Mouse (Mus musculus) CH12.LX (cell line): ENCODE measurements around the gene Lrrc26. TPM values are rescaled to one million over a fixed set of nuclear protein-coding genes. Genes with fewer than 3 reads are reported as not detected.

Experiments used
- DNase-seq: peaks from one replicate; pipeline ENCODE4 v3.0.0-alpha.2; 2013; ENCODE audit errors: extremely low read depth
- H3K27ac ChIP-seq: 2 replicates; pipeline ENCODE4 v1.5.1; 2012; ENCODE audit warnings: low read depth, mild to moderate bottlenecking, control low read depth, moderate library complexity; ENCODE audit not compliant: insufficient read depth
- H3K27me3 ChIP-seq: replicated peaks from 2 replicates; pipeline ENCODE3; 2012; ENCODE audit warnings: inconsistent platforms
- H3K36me3 ChIP-seq, 2 experiments: replicated peaks in 1 of 2; 2 replicates each; pipeline versions ENCODE3 to v1.6.1; 2012; ENCODE audit warnings: inconsistent platforms in 1 of 2, low read length in 1 of 2, mild to moderate bottlenecking in 1 of 2, mixed read lengths in 1 of 2, moderate library complexity in 1 of 2; ENCODE audit not compliant: control insufficient read depth in 1 of 2, insufficient read depth in 1 of 2
- H3K4me1 ChIP-seq, 2 experiments: 2 replicates each; pipeline ENCODE4 v1.6.1; 2012; ENCODE audit warnings: inconsistent platforms in 1 of 2, moderate library complexity in 1 of 2; ENCODE audit not compliant: insufficient read depth in 2 of 2, control insufficient read depth in 1 of 2
- H3K4me2 ChIP-seq: 2 replicates; pipeline ENCODE4 v1.6.1; 2012; ENCODE audit warnings: low read depth, mild to moderate bottlenecking, control low read depth; ENCODE audit not compliant: poor library complexity, insufficient read depth, severe bottlenecking
- H3K4me3 ChIP-seq, 3 experiments: fragments of 150-350 bp in 1 of 3; sonication (generic) in 1 of 3; replicated peaks in 1 of 3; 2 replicates each; pipeline versions ENCODE3 to v1.5.1; 2011 to 2012; ENCODE audit warnings: low read depth in 2 of 3, low read length in 2 of 3, mild to moderate bottlenecking in 2 of 3, moderate library complexity in 2 of 3, control low read depth in 1 of 3, improper control_type of control experiment in 1 of 3, inconsistent platforms in 1 of 3, mixed read lengths in 1 of 3; ENCODE audit not compliant: poor library complexity in 1 of 3
- H3K79me2 ChIP-seq: replicated peaks from 2 replicates; pipeline ENCODE4 v1.6.1; 2012; ENCODE audit warnings: mild to moderate bottlenecking, moderate library complexity; ENCODE audit not compliant: control insufficient read depth, poor library complexity, insufficient read depth, severe bottlenecking; ENCODE audit errors: extremely low read depth
- H3K9ac ChIP-seq: 2 replicates; pipeline ENCODE4 v1.6.1; 2012; ENCODE audit warnings: low read depth, mild to moderate bottlenecking, control low read depth, moderate library complexity; ENCODE audit not compliant: insufficient read depth
- H3K9me3 ChIP-seq: replicated peaks from 2 replicates; pipeline ENCODE3; 2012; ENCODE audit warnings: low read length, inconsistent platforms, mixed read lengths
- BHLHE40 ChIP-seq: IDR thresholded peaks from 2 replicates; pipeline ENCODE4 v1.6.1; 2011; ENCODE audit warnings: mild to moderate bottlenecking, low read depth, low read length, improper control_type of control experiment
- ELF1 ChIP-seq: IDR thresholded peaks from 2 replicates; pipeline ENCODE4 v1.6.1; 2014; ENCODE audit warnings: low read depth, mild to moderate bottlenecking, inconsistent platforms, low read length, improper control_type of control experiment
- ETS1 ChIP-seq: conservative IDR thresholded peaks from 2 replicates; pipeline ENCODE4 v1.6.1; 2012; ENCODE audit warnings: low read depth, mild to moderate bottlenecking, inconsistent platforms, low read length, improper control_type of control experiment, moderate library complexity
- HCFC1 ChIP-seq: IDR thresholded peaks from 2 replicates; pipeline ENCODE4 v1.6.1; 2012; ENCODE audit warnings: low read depth, mild to moderate bottlenecking, inconsistent platforms, low read length, improper control_type of control experiment
- KAT2A ChIP-seq: IDR thresholded peaks from 2 replicates; pipeline ENCODE4 v1.6.1; 2012; ENCODE audit warnings: low read length, improper control_type of control experiment, inconsistent platforms; ENCODE audit not compliant: insufficient replicate concordance
- MAFK ChIP-seq: IDR thresholded peaks from 2 replicates; pipeline ENCODE4 v1.6.1; 2011; ENCODE audit warnings: low read length, improper control_type of control experiment; ENCODE audit not compliant: insufficient replicate concordance
- MAX ChIP-seq: IDR thresholded peaks from 2 replicates; pipeline ENCODE4 v1.6.1; 2011; ENCODE audit warnings: low read length, improper control_type of control experiment
- MAZ ChIP-seq: IDR thresholded peaks from 2 replicates; pipeline ENCODE4 v1.6.1; 2012; ENCODE audit warnings: low read depth, mild to moderate bottlenecking, inconsistent platforms, low read length, improper control_type of control experiment, moderate library complexity
- MXI1 ChIP-seq: IDR thresholded peaks from 2 replicates; pipeline ENCODE4 v1.6.1; 2011; ENCODE audit warnings: mild to moderate bottlenecking, low read depth, low read length, improper control_type of control experiment
- MYC ChIP-seq: IDR thresholded peaks from 2 replicates; pipeline ENCODE4 v1.6.1; 2011; ENCODE audit warnings: low read depth, mild to moderate bottlenecking, improper control_type of control experiment, low read length
- NELFE ChIP-seq: IDR thresholded peaks from 2 replicates; pipeline ENCODE4 v1.6.1; 2011; ENCODE audit warnings: low read depth, low read length, improper control_type of control experiment
- PAX5 ChIP-seq: IDR thresholded peaks from 2 replicates; pipeline ENCODE4 v1.6.1; 2012; ENCODE audit warnings: low read length, inconsistent platforms, mixed read lengths
- SMC3 ChIP-seq: IDR thresholded peaks from 2 replicates; pipeline ENCODE4 v1.6.1; 2011; ENCODE audit warnings: low read depth, low read length, improper control_type of control experiment
- UBTF ChIP-seq: IDR thresholded peaks from 2 replicates; pipeline ENCODE4 v1.6.1; 2012; ENCODE audit warnings: low read depth, mild to moderate bottlenecking, inconsistent platforms, low read length, improper control_type of control experiment, moderate library complexity
- ZMIZ1 ChIP-seq: IDR thresholded peaks from 2 replicates; pipeline ENCODE4 v1.6.1; 2012; ENCODE audit warnings: low read depth, mild to moderate bottlenecking, inconsistent platforms, low read length, improper control_type of control experiment
- ZNF384 ChIP-seq: IDR thresholded peaks from 2 replicates; pipeline ENCODE4 v1.6.1; 2012; ENCODE audit warnings: low read depth, low read length, improper control_type of control experiment, inconsistent platforms
- dilution Hi-C: fragments of 300-500 bp; cut with MboI; formaldehyde crosslinking; loops from 2 replicates; pipeline ENCODE4 v1.14.3; 2020; ENCODE audit warnings: low sequenced_read_pairs; ENCODE audit not compliant: extremely low pct_unique_long_range_greater_than_20kb, extremely low pct_ligation_motif_present
- in situ Hi-C: fragments of 300-500 bp; cut with MboI; formaldehyde crosslinking; loops from 3 replicates; pipeline ENCODE4 v1.14.3; 2019; ENCODE audit warnings: low sequenced_read_pairs, low pct_ligation_motif_present, low pct_unique_long_range_greater_than_20kb, mixed read lengths
- polyA plus RNA-seq: library from polyadenylated mRNA; unstranded; fragments of >175 nt; gene quantifications from 2 replicates; pipeline ENCODE4 v1.2.1, GENCODE M21; 2012; ENCODE audit warnings: low read depth; ENCODE audit not compliant: insufficient read length
- total RNA-seq, 2 experiments: library from RNA; depleted of rRNA; stranded (reverse); fragments of 300-350 nt in 1 of 2; fragments of >200 nt in 1 of 2; gene quantifications; 2 replicates each; pipeline ENCODE4 v1.2.3; 2012 to 2014

Lrrc26 gene
- total and polyA plus RNA-seq, 3 experiments: not detected

DNA sequence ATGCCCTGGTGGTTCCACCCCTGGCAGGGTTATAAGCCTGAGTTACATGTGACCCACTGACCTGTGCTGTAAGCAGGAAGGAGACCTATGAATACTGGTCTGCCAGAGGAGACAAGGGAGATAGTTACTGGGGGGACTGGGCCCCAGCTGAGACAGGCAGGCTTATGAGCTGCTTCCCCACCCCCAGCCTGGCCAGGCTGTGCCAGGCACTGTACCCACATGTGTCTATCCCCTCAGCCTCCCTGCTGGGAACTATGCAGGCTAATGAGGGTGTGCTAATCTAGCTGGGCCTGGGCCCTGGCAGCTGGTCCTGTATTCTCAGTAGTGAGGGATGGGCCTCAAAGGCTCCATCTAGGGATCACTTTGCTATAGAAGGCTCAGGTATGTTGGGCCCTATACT, 22.5 kb upstream of the Lrrc26 start:
- Histone ChIP-seq H3K9ac (no peak overlapping the region), H3K79me2 (peaks cover 18% of the 10 kb centered on the region), H3K9me3 (no peaks in the 10 kb centered on the region), H3K4me3 (no peak overlapping the region), H3K27me3 (no peaks in the 10 kb centered on the region), H3K27ac (no peak overlapping the region), H3K4me2 (no peak overlapping the region), H3K36me3 (peaks cover 8 to 42% of the 10 kb centered on the region in 2 experiments), H3K4me1 (peaks cover 23 to 76% of the 10 kb centered on the region in 2 experiments)
- TF ChIP-seq ETS1: no peak
- TF ChIP-seq SMC3: no peak
- no peak for TF ChIP-seq HCFC1
- no peak for TF ChIP-seq PAX5
- TF ChIP-seq ZNF384: no peak
- TF ChIP-seq MXI1: no peak
- no peak for DNase-seq
- dilution Hi-C loops: no loop called here
- in situ Hi-C loops: no loop called here

GRCm38 (mm10) chr2:25267746-25268309, 21.9 kb upstream of the Lrrc26 start:
- in situ Hi-C loops: no loop called here
- Histone ChIP-seq H3K4me2 (no peak overlapping the region; the same call in 1 of the 2 replicates), H3K4me1 (peaks cover 23 to 76% of the 10 kb centered on the region in 2 experiments), H3K27me3 (no peaks in the 10 kb centered on the region), H3K4me3 (no peak overlapping the region), H3K79me2 (peaks cover 21% of the 10 kb centered on the region), H3K9me3 (no peaks in the 10 kb centered on the region), H3K9ac (no peak overlapping the region), H3K36me3 (peaks cover 8 to 42% of the 10 kb centered on the region in 2 experiments), H3K27ac (no peak overlapping the region)
- DNase-seq: no peak
- TF ChIP-seq ZNF384: no peak
- TF ChIP-seq MYC: no peak
- TF ChIP-seq MAZ: no peak
- no peak for TF ChIP-seq KAT2A
- no peak for TF ChIP-seq ETS1
- no peak for TF ChIP-seq MAX
- TF ChIP-seq ELF1: no peak
- no peak for TF ChIP-seq BHLHE40
- TF ChIP-seq NELFE: no peak
- no peak for TF ChIP-seq HCFC1
- TF ChIP-seq UBTF: no peak
- no peak for TF ChIP-seq ZMIZ1
- TF ChIP-seq MAFK: no peak
- dilution Hi-C loops: no loop called here
